Mouse (Mus musculus): ENCODE results near the gene Steap4. TPM values are rescaled to one million over a fixed set of nuclear protein-coding genes. Genes with fewer than 3 reads are reported as not detected.

Steap4 gene
- 33.8 TPM for polyA plus RNA-seq (2014; fragmentation: Illumina TruSeq; extraction: RNeasy Lipid Tissue Mini Kit (QIAGEN cat#74804); ENCODE audit: low read depth, low replicate concordance)

GRCm38 (mm10) chr5:7960176-7960575, at the start of gene Steap4:
Gene Steap4, plus strand, starts transcription at chr5:7960457.

Other genes with a start within 250 kb of the Steap4 start
- 63.1 TPM for gene Sri, start 85.6 kb downstream of the Steap4 start, polyA plus RNA-seq (2014; fragmentation: Illumina TruSeq; extraction: RNeasy Lipid Tissue Mini Kit (QIAGEN cat#74804); ENCODE audit: low read depth, low replicate concordance)